Mouse (Mus musculus) NIH3T3 (cell line): ENCODE measurements around the gene Tagln2.

Source experiments
- DNase-seq: peaks from one replicate; pipeline ENCODE4 v3.0.0-alpha.2; 2012; ENCODE audit warnings: low read depth

Tagln2 gene

GRCm38 (mm10) chr1:172503111-172503997 is 3.5 kb downstream of the Tagln2 start:
- DNase-seq: peak; percentile 83

GRCm38 (mm10) chr1:172504756-172505155 is 4.9 kb downstream of the Tagln2 start:
- no peak for DNase-seq

- DNase-seq: no peak
These were observed 7.2 kb downstream of the Tagln2 start for GRCm38 (mm10) chr1:172507001-172507400.

- DNase-seq: no peak
These were observed 7.9 kb downstream of the Tagln2 start for GRCm38 (mm10) chr1:172507701-172508100.

- no peak for DNase-seq
These were observed 8.3 kb downstream of the Tagln2 start for GRCm38 (mm10) chr1:172508172-172508571.

GRCm38 (mm10) chr1:172509235-172509634 is 9.4 kb downstream of the Tagln2 start:
- no peak for DNase-seq

GRCm38 (mm10) chr1:172509983-172510382 is 10.1 kb downstream of the Tagln2 start:
- DNase-seq: no peak

GRCm38 (mm10) chr1:172510421-172510972 is 10.7 kb downstream of the Tagln2 start:
- DNase-seq: no peak

GRCm38 (mm10) chr1:172512962-172513361 is 13.1 kb downstream of the Tagln2 start:
- DNase-seq: no peak

GRCm38 (mm10) chr1:172513525-172514212 is 13.8 kb downstream of the Tagln2 start:
- DNase-seq: no peak

- DNase-seq: no peak
These were observed 14.3 kb downstream of the Tagln2 start for GRCm38 (mm10) chr1:172514213-172514529.

- DNase-seq: peak; percentile 53
These were observed 14.9 kb downstream of the Tagln2 start for GRCm38 (mm10) chr1:172514551-172515268.

GRCm38 (mm10) chr1:172515396-172515795 is 15.5 kb downstream of the Tagln2 start:
- peak; percentile 25 for DNase-seq

GRCm38 (mm10) chr1:172518013-172518412 is 18.2 kb downstream of the Tagln2 start:
- peak; percentile 45 for DNase-seq

GRCm38 (mm10) chr1:172519644-172520043 is 19.8 kb downstream of the Tagln2 start:
- DNase-seq: peak; percentile 76

- no peak for DNase-seq
These were observed 21.0 kb downstream of the Tagln2 start, which contains the start of gene Cfap45 for GRCm38 (mm10) chr1:172520576-172521440. Cfap45 (plus strand) TSS chr1:172520801.

- DNase-seq: no peak
These were observed 22.7 kb downstream of the Tagln2 start for GRCm38 (mm10) chr1:172522524-172522923.

GRCm38 (mm10) chr1:172523699-172524101 is 23.9 kb downstream of the Tagln2 start:
- DNase-seq: no peak

- peak; percentile 36 for DNase-seq
These were observed 25.3 kb downstream of the Tagln2 start for GRCm38 (mm10) chr1:172525027-172525764.

GRCm38 (mm10) chr1:172525971-172526370 is 26.1 kb downstream of the Tagln2 start:
- no peak for DNase-seq
